Mouse (Mus musculus) urinary bladder, postnatal 14 days (tissue): ENCODE results near the gene Cd40lg.

ENCODE experiments used
- DNase-seq: peaks from one replicate; pipeline ENCODE4 v3.0.0; 2021; ENCODE audit warnings: low spot score

Gene Cd40lg

GRCm38 (mm10) chrX:57263515-57263914 lies 51.6 kb downstream of the Cd40lg start:
- DNase-seq: no peak
